Mouse (Mus musculus): Measurements from ENCODE around the gene Nol4l.
A peak's percentile ranks its signal among the peaks of the same experiment; 100 is the strongest.
"Not testable (repeated sequence)": the region's sequence is repeated elsewhere in the genome, so short reads cannot be mapped to it uniquely, and the experiment has no call there.

Nol4l gene

GRCm38 (mm10) chr2:153510136-153510535 lies 19.6 kb downstream of the Nol4l start:
- DNase-seq: no peak

GRCm38 (mm10) chr2:153509211-153510029 lies 20.4 kb downstream of the Nol4l start:
- DNase-seq: peak; percentile 49 to 63

DNA sequence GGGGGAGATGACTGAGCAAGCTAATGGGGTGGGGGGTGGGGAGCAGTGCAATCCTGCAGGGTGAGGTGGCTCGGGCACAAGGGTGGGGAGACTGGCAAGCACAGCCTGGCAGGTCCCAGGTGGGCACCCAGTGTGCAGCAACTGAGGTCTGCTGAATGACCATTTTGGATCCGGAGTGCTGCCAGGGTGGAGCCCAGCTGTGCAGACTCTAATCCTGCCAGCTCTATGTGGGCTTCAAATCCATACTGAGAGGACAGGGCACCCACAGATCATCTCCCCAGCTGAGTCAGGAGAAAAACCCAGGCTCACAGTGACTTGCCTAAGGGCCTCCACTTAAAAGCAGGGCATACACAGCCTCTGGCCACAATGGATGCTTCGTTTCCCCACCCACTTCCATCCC lies 21.4 kb downstream of the Nol4l start:
- DNase-seq: no peak

- no peak for DNase-seq
Observed at GRCm38 (mm10) chr2:153507969-153508368, 21.8 kb downstream of the Nol4l start.

- DNase-seq: no peak
Observed at GRCm38 (mm10) chr2:153506385-153506784, 23.4 kb downstream of the Nol4l start.

- no peak for DNase-seq
Observed at GRCm38 (mm10) chr2:153499154-153499553, 30.6 kb downstream of the Nol4l start.

DNA sequence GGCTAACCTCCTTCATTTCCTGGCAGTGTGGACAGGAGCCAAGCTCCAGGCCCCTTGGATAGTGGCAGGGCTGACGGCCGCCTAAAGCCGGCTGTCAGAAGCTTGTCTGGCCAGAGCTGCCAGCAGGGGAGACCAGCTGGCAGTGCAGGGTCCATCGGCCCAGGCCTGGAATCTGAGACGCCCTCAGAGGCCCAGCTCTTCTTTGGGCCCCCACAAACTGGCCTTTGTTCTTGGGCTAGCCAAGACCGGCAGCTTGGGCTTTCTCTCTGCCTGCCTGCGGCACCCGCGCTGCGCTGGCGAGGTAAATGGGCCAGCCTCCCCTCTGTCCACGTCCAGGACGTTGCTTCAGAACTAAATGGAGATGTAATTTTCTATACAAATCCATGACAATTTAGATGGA lies 32.9 kb downstream of the Nol4l start:
- DNase-seq: peak; percentile 29 to 63

DNA sequence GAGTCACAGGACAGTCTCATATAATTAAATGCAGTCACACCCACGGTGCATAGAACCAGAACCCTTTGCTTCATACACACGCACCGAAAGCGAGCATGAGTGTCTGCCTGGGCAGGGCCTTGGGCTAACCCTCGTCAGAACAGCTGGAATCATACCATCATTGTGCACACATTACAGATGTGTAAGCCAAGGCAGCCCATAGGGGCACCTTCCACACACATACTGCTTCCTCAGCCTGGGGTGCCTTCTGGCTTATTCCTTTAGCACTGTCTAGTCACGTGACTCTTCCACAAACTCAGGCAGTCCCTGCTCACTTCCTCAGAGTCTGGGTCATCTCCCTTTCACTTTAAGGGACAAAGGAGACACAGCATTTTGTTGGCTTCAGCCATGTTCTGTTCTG lies 33.5 kb downstream of the Nol4l start:
- DNase-seq: no peak

- DNase-seq: no peak
Observed at GRCm38 (mm10) chr2:153495818-153496217, 34.0 kb downstream of the Nol4l start.

- DNase-seq: not testable (repeated sequence)
Observed at GRCm38 (mm10) chr2:153495391-153495790, 34.4 kb downstream of the Nol4l start.

GRCm38 (mm10) chr2:153494293-153494811 lies 35.4 kb downstream of the Nol4l start:
- DNase-seq: peak in 1 of 2 experiments; percentile 50

DNA sequence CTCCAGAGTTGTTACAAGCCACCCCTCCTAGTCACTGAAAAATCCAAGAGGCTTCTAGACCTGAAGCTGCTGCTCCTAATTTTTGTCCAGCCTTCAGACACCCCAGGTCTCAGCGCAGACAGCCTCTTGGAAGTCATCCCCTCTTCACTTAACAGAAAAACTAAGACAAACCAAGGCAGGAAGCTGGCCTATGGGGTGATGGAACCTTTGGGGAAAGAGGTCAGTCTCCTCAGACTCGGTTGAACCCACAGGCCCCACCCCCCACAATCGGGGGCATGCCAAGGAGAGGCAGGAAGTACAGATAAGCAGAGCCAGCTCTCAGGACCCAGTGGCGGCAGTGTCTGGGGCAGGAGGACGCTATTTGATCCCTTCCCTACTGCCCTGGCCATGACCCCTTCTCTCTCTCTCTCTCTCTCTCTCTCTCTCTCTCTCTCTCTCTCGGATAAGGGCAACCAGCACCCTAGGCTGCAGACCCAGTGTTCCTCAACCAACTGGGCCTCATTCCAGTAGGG lies 35.9 kb downstream of the Nol4l start:
- DNase-seq: peak in 1 of 2 experiments; percentile 61

DNA sequence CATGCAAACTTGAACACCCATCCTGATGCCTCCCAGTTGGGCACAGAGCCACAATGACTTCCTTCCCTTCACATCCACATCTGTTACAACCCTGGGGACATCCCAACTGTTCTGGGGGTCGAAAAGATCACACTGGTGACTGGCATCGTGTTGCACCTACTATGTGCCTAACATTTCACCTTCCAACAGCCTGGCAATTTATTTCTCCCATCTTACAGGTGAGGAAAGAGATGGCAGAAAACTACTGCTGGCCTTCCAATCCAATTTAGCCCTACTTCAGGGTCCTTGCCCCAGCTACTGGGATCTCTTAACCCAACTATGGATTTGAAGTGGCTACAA lies 36.4 kb downstream of the Nol4l start:
- no peak for DNase-seq

- DNase-seq: peak; percentile 80 to 87
Observed at GRCm38 (mm10) chr2:153492573-153493392, 37.0 kb downstream of the Nol4l start, which contains the start of gene 4930404H24Rik. TSS of gene 4930404H24Rik (plus strand) at chr2:153492790.

DNA sequence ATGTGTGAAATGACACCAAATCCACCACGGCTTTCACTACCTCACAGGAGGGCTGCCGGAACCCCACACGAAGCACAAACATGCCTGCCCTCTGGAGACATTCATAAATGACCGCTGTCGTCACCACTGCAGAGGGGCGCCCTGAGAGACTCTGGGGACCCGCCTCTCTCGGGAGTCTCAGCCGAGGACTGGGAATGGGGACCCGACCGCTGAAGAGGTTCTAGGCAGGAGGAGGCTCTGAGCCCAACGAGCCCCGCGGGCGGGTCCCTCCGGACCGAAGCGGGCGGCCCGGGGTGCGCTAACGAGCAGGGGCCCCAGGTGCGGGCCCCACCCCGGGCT lies 37.6 kb downstream of the Nol4l start:
- DNase-seq: no peak

DNA sequence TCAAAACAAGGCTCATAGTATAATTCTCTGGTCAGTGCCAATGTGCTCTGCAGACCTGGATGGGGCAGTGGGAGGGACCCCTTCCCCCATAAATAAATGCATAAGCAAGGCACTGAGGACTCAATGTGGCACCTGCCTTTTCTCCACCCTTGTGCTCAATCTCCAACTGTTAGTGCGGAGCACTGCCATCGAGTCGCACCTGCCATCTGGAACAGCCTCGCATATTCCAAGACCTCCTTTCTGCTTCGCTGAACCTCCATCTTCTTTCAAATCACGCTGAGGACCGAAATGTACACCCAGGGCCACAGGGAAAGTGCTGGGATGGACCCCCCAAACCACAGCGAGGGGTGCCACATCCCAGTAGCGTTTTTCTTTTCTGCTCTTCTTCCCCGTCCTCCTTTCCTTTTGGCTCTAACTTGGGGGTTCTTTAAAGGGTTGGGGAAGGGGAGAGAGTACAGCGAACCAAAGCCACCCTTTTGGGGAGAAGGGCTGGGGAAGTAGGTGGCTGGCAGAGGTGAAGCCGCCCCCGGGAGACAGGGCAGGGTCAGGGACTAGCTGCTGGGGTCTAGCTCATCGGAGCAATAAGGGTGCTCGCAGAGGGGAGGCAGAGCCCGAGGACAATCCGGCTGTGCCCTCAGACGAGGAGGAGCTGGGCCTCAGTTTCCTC lies 38.1 kb downstream of the Nol4l start:
- DNase-seq: no peak

DNA sequence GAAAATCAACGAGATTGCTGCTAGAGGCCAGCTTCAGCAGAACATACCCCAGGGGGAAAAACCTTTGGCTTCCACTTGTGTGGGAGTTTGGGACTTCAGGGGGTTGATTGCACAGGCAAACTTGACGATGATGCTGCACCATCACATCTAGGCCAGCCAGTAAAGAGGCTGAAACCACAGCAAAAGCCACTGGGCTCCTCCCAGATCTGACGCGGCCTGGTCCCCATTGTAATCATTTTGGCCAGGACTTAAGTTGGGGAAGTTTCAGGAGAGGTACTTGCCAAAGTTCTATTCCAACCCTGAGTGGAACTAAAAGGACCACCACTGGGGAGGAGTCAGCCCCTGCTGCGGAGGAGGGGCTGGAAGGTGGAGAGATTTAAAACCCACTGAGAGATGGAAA lies 38.8 kb downstream of the Nol4l start:
- no peak for DNase-seq

DNA sequence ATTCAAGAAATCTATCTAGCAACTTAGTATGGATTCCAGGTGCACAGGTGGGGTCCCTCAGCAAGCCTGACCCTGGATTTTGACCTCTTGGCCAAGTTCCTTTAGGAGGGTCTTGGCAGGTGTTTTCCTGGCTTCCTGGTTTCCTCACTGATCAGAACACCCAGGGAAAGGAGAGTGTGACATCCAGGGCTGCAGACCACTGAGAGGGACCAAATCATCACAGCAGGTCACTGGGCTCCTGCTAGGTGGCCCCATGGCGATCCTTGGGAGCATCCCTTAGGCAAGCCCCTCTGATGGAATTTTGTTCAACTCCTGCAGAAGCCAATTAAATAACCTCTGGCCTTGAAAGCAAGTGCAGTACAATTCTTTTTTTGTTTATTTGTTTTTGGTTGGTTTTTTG lies 39.7 kb downstream of the Nol4l start:
- no peak for DNase-seq

- DNase-seq: no peak
Observed at GRCm38 (mm10) chr2:153484071-153484470, 45.7 kb downstream of the Nol4l start.

- DNase-seq: peak; percentile 81 to 88
Observed at GRCm38 (mm10) chr2:153483118-153483983, 46.4 kb downstream of the Nol4l start.

DNA sequence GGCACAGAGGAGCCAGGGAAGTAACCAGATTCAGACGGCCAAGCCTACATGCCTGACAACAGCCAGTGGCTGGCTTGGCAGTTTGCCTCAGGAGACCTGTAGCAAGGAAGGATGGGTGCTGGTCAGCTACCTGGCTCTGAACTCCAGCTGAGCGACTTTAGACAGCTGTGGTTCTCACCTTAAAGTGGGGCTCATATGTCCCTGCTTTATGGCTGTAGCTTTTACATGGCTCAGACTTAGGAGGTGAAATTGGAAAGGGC lies 48.0 kb downstream of the Nol4l start:
- DNase-seq: no peak

DNA sequence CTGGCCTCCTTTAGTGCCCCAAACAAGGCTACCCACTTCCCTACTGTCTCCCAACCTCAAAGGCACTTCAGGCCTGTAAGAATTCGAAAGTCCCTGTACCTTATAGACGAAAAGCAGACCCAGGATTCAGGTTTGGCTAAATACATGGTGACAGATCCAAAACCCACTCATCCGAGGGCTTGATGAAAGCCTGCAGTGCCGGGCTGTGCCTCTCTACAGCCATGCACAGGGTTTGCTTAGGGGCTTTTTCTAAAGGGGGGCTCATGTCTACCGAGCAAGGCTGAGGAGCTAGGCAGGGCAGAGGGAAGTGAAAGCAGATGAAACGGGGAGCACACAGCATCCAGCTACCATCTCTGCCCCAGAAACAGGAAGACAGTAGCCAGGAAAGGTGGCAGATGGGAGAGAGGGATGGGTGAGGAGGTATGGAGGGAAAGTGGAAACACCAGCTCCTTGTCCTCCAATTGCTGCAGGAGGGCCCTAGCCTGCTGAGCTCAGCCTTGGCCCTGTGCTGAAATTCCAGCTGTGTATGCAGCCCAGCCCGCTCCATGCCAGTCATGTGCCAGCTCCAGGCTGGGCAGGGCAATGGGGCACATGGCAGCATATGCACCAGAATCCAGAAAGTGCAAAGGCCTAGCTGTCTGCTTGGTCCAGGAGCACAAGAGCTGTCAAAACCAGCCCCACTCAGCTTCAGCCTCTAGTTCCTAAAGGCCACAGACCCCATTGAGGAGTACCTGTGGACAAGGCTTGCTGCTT lies 48.5 kb downstream of the Nol4l start:
- DNase-seq: peak in 1 of 2 experiments; percentile 39
